Mouse (Mus musculus) frontal cortex, adult 2 months (tissue): ENCODE results near the gene Erc2. TPM values are rescaled to one million over a fixed set of nuclear protein-coding genes. Genes with fewer than 3 reads are reported as not detected.

Source experiments
- DNase-seq, 2 experiments: peaks; one replicate each; pipeline ENCODE4 v3.0.0; 2022; ENCODE audit warnings: low spot score in 1 of 2; ENCODE audit errors: extremely low spot score in 1 of 2
- polyA plus RNA-seq: library from polyadenylated mRNA; depleted of rRNA; stranded (reverse); fragments of >200 nt; gene quantifications from 2 replicates; pipeline ENCODE4 v1.2.3, GENCODE M21; 2012

Erc2 gene
- polyA plus RNA-seq, 1 experiment, result 73.5 TPM

GRCm38 (mm10) chr14:27759069-27759628, 136.9 kb downstream of the Erc2 start:
- no peak for DNase-seq

DNA sequence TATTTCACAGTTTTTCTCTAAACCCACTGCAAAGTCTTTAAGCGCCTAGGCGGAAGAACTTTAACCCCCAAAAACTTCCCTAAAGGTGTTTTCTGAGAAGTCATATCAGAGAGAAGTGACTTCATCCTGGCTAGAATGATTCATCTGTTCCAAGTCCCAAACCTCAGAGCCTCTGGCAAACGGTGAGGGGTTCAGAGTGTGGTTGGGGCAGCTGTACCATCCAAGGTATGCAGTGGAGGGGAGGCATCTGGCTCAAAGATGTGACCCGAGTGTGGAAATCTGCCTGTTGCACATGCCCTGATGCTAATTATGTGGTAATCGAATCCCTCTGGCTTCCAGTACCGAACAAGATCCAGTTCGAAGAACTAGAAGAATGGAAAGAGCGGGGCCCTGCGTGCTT, 137.8 kb downstream of the Erc2 start:
- no peak for DNase-seq

DNA sequence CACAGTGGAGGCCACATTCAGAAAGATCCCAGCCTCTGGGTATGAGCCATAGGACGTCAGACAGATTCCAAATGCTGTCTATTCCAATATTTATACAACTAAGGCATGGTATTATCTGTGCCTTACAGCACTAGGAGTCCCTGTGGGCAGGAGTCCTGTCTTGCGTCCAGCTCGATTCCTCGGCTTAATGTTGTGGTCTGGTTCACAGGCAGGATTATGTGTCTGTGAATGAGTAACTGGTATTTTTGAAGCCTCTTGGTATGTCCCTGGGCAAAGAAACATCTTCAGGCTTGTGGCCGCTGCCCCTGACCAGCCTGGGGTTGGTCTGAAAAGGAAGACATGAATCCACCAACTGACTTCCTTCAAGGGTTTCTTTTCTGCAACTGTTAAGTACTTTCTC, 153.1 kb downstream of the Erc2 start:
- no peak for DNase-seq

DNA sequence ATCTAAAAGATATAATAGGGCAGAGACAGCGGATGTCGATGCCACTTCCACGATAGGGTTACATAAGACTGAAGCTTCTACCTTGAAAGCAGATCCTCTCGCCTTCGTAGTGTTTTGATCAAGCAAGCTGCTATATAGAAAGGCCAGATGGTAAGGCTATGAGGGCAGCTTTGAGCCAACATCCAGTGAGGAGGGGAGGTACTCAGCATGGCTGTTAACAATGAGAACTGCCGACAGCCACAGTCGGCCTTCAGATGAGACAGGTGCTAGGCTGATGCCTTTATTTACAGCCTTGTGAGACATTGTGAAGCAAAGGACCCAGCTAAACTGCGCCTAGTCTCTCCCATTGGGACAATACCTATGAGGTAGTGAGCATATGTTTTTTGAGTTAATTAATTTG, 156.3 kb downstream of the Erc2 start:
- no peak for DNase-seq

- DNase-seq, result no peak
Measured at GRCm38 (mm10) chr14:27778982-27779701, 156.9 kb downstream of the Erc2 start.

GRCm38 (mm10) chr14:27781221-27781620, 159.0 kb downstream of the Erc2 start:
- no peak for DNase-seq

- DNase-seq, result no peak
Measured at GRCm38 (mm10) chr14:27784826-27785225, 162.6 kb downstream of the Erc2 start.

- no peak for DNase-seq
Measured at GRCm38 (mm10) chr14:27785562-27785961, 163.3 kb downstream of the Erc2 start.

- DNase-seq, result peak in 1 of 2 experiments; percentile 50
Measured at GRCm38 (mm10) chr14:27789066-27789898, 167.1 kb downstream of the Erc2 start.

- DNase-seq, result peak; percentile 59 to 83
Measured at GRCm38 (mm10) chr14:27798184-27798934, 176.1 kb downstream of the Erc2 start.

DNA sequence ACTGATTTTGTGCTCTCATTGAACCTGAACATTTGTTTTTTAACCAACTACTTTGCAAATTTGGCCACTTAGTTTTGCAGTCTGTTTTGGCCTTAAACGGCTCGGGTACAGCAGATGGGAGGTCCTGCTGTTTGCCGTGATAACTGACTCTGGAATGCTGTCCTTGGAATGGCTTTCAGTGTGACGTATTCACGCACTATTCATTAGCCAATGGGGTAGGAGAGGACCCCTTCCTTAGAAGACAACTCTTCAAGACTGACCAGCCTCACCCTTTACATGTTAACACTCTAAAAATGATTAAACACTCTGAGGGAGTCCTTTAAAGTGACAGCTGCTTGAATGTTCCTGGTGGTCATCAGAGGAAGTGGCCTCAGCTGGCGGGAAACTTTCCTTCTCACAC, 178.5 kb downstream of the Erc2 start:
- no peak for DNase-seq

GRCm38 (mm10) chr14:27803961-27804360, 181.7 kb downstream of the Erc2 start:
- DNase-seq, result no peak

GRCm38 (mm10) chr14:27805064-27805463, 182.8 kb downstream of the Erc2 start:
- no peak for DNase-seq

DNA sequence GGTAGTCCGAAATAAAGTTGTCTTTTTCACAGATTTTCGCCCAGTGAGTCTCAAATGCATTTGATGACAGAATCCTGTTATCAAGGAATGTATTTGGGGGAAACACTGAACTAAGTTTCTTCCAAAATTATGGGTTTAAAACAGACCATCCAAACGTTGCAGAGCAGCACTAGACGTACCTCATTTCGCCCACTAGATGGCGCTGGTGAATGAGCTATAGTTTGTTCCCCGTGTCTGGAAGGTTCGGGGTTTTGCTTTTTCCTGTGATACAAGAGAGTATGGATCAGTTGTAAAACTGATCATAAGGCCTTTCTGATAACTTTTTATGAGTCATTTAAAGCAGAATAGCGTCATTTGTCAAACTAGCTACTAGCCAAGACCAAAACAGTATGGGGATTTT, 185.9 kb downstream of the Erc2 start:
- peak in 1 of 2 experiments; percentile 86 for DNase-seq

DNA sequence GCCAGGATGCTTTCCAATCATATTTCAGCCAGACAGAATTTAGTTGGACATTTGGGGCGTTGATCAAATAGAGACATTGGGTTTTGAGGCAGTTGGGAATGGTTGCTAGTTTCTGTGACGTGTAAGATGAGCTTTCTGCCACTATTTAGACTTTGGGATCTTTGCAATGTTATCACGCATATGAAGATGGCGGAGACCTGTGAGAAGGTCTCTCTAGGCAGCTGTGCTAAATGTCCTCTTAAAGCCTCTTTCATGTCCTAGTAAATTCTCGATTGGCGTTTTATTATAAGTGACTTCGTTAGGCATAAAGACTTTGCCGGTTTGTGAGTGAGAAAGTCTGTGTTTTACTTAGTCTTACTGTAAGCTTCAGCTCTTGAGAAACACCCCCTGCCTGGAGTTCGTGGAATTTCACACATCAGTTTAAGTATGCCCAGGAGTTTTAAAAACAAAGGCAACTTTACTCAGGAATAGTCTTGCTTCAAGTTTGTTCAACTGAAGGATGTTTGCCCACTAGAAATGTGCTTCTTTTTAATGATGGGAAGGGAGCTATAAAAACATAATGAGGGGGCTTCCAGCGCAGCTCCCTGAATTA, 186.4 kb downstream of the Erc2 start:
- no peak for DNase-seq

GRCm38 (mm10) chr14:27810790-27811189, 188.6 kb downstream of the Erc2 start:
- peak; percentile 46 to 72 for DNase-seq

DNA sequence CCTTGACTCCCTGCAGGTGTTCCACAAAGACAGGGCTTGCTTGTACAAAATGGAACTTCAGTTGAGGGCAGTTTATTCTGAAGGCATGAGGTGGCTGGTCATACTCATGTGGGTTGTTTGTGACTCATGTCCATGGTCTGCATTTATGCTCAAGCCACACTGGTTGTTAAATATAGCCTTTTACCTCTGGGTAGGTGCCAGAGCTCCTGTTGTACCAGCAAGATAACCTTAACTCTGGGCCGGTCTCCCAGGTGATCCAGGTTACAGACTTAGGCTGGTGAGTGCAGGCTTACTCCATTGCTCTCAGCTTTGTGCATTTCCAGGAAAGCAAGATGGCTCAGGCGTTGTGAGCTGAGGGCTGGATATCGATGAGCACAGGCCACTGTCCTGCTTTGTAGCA, 189.4 kb downstream of the Erc2 start:
- DNase-seq, result no peak

GRCm38 (mm10) chr14:27815739-27816138, 193.5 kb downstream of the Erc2 start:
- no peak for DNase-seq

- DNase-seq, result no peak
Measured at GRCm38 (mm10) chr14:27818986-27819385, 196.8 kb downstream of the Erc2 start.

DNA sequence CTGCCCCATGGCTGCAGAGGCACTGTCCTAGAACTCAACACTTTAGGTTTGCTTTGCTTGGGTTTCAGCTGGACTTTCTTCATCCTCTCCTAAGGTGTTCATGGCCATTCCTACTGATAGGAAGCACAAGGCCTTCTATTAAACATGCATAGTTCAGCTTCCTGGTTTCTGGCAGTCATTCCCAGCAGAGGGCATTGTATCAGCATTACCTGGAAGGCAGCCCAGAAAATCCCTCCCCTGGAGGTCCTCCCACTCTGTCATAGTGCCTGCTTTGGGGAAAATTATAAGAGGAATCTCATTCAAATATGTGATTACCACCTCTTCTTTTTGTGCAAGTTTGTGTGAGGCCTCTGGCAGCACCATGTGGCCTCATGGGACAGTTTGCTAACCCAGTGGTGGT, 199.6 kb downstream of the Erc2 start:
- peak in 1 of 2 experiments; percentile 49 for DNase-seq
